Mouse (Mus musculus): ENCODE measurements around the gene Snapc1.

Snapc1 gene

GRCm38 (mm10) chr12:73964291-73965281 is at the start of gene Snapc1:
Gene Snapc1, plus strand, starts transcription at chr12:73964481.
- peak; percentile 94 for DNase-seq (ENCODE audit: low spot score)

- no peak for DNase-seq (ENCODE audit: low spot score)
Measured at GRCm38 (mm10) chr12:73918479-73918878, 45.8 kb upstream of the Snapc1 start.

- no peak for DNase-seq (ENCODE audit: low spot score)
Measured at GRCm38 (mm10) chr12:73930266-73930665, 34.0 kb upstream of the Snapc1 start.

- no peak for DNase-seq (ENCODE audit: low spot score)
Measured at GRCm38 (mm10) chr12:73931274-73931673, 33.0 kb upstream of the Snapc1 start.

- DNase-seq (ENCODE audit: low spot score), result no peak
Measured at GRCm38 (mm10) chr12:73934528-73934927, 29.8 kb upstream of the Snapc1 start.

- no peak for DNase-seq (ENCODE audit: low spot score)
Measured at GRCm38 (mm10) chr12:73937353-73937752, 26.9 kb upstream of the Snapc1 start, which contains the start of gene Gm49321. Gene Gm49321, plus strand, starts transcription at chr12:73937653.

GRCm38 (mm10) chr12:73939542-73939941 is 24.7 kb upstream of the Snapc1 start:
- DNase-seq (ENCODE audit: low spot score), result no peak

GRCm38 (mm10) chr12:73948415-73948814 is 15.9 kb upstream of the Snapc1 start:
- DNase-seq (ENCODE audit: low spot score), result no peak

GRCm38 (mm10) chr12:73949318-73950058 is 14.8 kb upstream of the Snapc1 start:
- no peak for DNase-seq (ENCODE audit: low spot score)

- DNase-seq (ENCODE audit: low spot score), result no peak
Measured at GRCm38 (mm10) chr12:73952879-73953278, 11.4 kb upstream of the Snapc1 start.

- no peak for DNase-seq (ENCODE audit: low spot score)
Measured at GRCm38 (mm10) chr12:73953420-73954186, 10.7 kb upstream of the Snapc1 start.

- no peak for DNase-seq (ENCODE audit: low spot score)
Measured at GRCm38 (mm10) chr12:73954785-73955184, 9.5 kb upstream of the Snapc1 start.

- no peak for DNase-seq (ENCODE audit: low spot score)
Measured at GRCm38 (mm10) chr12:73957676-73958075, 6.6 kb upstream of the Snapc1 start.

- no peak for DNase-seq (ENCODE audit: low spot score)
Measured at GRCm38 (mm10) chr12:73958830-73959229, 5.5 kb upstream of the Snapc1 start.

- no peak for DNase-seq (ENCODE audit: low spot score)
Measured at GRCm38 (mm10) chr12:73969142-73969541, 4.9 kb downstream of the Snapc1 start.

- no peak for DNase-seq (ENCODE audit: low spot score)
Measured at GRCm38 (mm10) chr12:73974584-73974983, 10.3 kb downstream of the Snapc1 start.

GRCm38 (mm10) chr12:73978144-73978543 is 13.9 kb downstream of the Snapc1 start:
- DNase-seq (ENCODE audit: low spot score), result no peak

GRCm38 (mm10) chr12:73979667-73980066 is 15.4 kb downstream of the Snapc1 start:
- no peak for DNase-seq (ENCODE audit: low spot score)

GRCm38 (mm10) chr12:73982533-73982932 is 18.3 kb downstream of the Snapc1 start:
- no peak for DNase-seq (ENCODE audit: low spot score)

- DNase-seq (ENCODE audit: low spot score), result no peak
Measured at GRCm38 (mm10) chr12:73986299-73986698, 22.0 kb downstream of the Snapc1 start.

GRCm38 (mm10) chr12:73988393-73989008 is 24.2 kb downstream of the Snapc1 start:
- no peak for DNase-seq (ENCODE audit: low spot score)

GRCm38 (mm10) chr12:73989594-73989993 is 25.3 kb downstream of the Snapc1 start:
- DNase-seq (ENCODE audit: low spot score), result no peak

Data from spleen, adult 12 weeks (tissue).